Mouse (Mus musculus) frontal cortex, postnatal 25 days (tissue): ENCODE measurements around the gene Prtn3.

Experiments used
- DNase-seq, 2 experiments: peaks; one replicate each; pipeline ENCODE4 v3.0.0; 2022; ENCODE audit warnings: low spot score in 2 of 2

Prtn3 gene

GRCm38 (mm10) chr10:79909092-79909922 lies 35.0 kb downstream of the Prtn3 start:
- no peak for DNase-seq

- DNase-seq = no peak
Observed at GRCm38 (mm10) chr10:79910556-79910955, 36.3 kb downstream of the Prtn3 start, which contains the start of gene Gm26602. TSS of gene Gm26602 (plus strand) at chr10:79910856.

- DNase-seq = no peak
Observed at GRCm38 (mm10) chr10:79912412-79912811, 38.1 kb downstream of the Prtn3 start.

- DNase-seq = no peak
Observed at GRCm38 (mm10) chr10:79914131-79914947, 40.1 kb downstream of the Prtn3 start.

GRCm38 (mm10) chr10:79914948-79915596 lies 40.8 kb downstream of the Prtn3 start:
- no peak for DNase-seq

- no peak for DNase-seq
Observed at GRCm38 (mm10) chr10:79916081-79916480, 41.8 kb downstream of the Prtn3 start.

GRCm38 (mm10) chr10:79916808-79917531 lies 42.7 kb downstream of the Prtn3 start, which contains the start of gene Kiss1r:
TSS of gene Kiss1r (plus strand) at chr10:79916971.
- peak; percentile 67 to 71 for DNase-seq

GRCm38 (mm10) chr10:79917532-79918100 lies 43.3 kb downstream of the Prtn3 start:
- no peak for DNase-seq

GRCm38 (mm10) chr10:79918231-79919078 lies 44.2 kb downstream of the Prtn3 start:
- DNase-seq = no peak

- DNase-seq = no peak
Observed at GRCm38 (mm10) chr10:79919251-79919849, 45.1 kb downstream of the Prtn3 start.

- DNase-seq = no peak
Observed at GRCm38 (mm10) chr10:79920056-79920890, 46.0 kb downstream of the Prtn3 start.

GRCm38 (mm10) chr10:79920958-79921535 lies 46.8 kb downstream of the Prtn3 start, which contains the start of gene R3hdm4:
TSS of gene R3hdm4 (minus strand) at chr10:79921208.
- no peak for DNase-seq

- DNase-seq = no peak
Observed at GRCm38 (mm10) chr10:79921572-79921971, 47.3 kb downstream of the Prtn3 start.

GRCm38 (mm10) chr10:79924998-79925784 lies 50.9 kb downstream of the Prtn3 start:
- peak; percentile 95 to 98 for DNase-seq

- no peak for DNase-seq
Observed at GRCm38 (mm10) chr10:79925785-79926490, 51.7 kb downstream of the Prtn3 start.

- peak; percentile 64 to 71 for DNase-seq
Observed at GRCm38 (mm10) chr10:79926491-79927323, 52.4 kb downstream of the Prtn3 start, which contains the start of gene Arid3a. TSS of gene Arid3a (plus strand) at chr10:79927043.
